Mouse (Mus musculus): ENCODE results near the gene Atxn2. TPM values are rescaled to one million over a fixed set of nuclear protein-coding genes. Genes with fewer than 3 reads are reported as not detected.

The Atxn2 gene
- polyA plus RNA-seq, 1 experiment = 62.9 TPM

DNA sequence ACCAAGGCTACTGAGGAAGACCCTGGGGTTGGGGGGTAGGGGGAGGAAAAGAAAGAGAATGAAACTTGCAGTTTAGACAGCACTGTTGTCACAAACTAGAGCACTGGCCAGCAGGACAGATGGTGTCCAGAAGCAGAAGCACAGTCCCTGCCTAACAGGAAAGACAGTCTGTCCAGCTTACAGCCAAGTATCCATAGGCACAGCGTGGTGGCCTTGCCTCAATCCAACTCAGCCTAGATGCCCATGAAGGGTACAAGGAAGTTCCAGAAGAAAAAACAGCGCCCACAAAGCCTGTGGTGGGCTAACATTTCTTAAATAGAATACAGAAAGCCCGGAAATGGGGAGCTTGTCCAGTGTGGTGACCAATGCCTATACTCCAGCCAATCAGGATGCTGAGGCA lies 114.5 kb downstream of the Atxn2 start:
- no peak overlapping the region for H3K27ac ChIP-seq (ENCODE audit: insufficient read depth, low read depth, low read length)
- H3K4me3 ChIP-seq (ENCODE audit: insufficient read depth, low read length) = no peak overlapping the region
- peaks cover 45% of the 10 kb centered on the region for H3K4me1 ChIP-seq (ENCODE audit: control insufficient read depth, insufficient read depth, low read length)
- TF ChIP-seq POLR2A (IDR thresholded peaks at IDR 0.05; ENCODE audit: borderline replicate concordance, low read depth, low read length) (no peak), CTCF (IDR thresholded peaks at IDR 0.05; ENCODE audit: low read depth, low read length) (no peak)

GRCm38 (mm10) chr5:121827876-121828275 lies 116.7 kb downstream of the Atxn2 start:
- H3K27ac ChIP-seq (ENCODE audit: insufficient read depth, low read depth, low read length) = no peak overlapping the region
- H3K4me3 ChIP-seq (ENCODE audit: insufficient read depth, low read length) = no peak overlapping the region
- H3K4me1 ChIP-seq (ENCODE audit: control insufficient read depth, insufficient read depth, low read length) = peaks cover 62% of the 10 kb centered on the region
- TF ChIP-seq POLR2A (IDR thresholded peaks at IDR 0.05; ENCODE audit: borderline replicate concordance, low read depth, low read length) = no peak
- TF ChIP-seq CTCF (IDR thresholded peaks at IDR 0.05; ENCODE audit: low read depth, low read length) = no peak

DNA sequence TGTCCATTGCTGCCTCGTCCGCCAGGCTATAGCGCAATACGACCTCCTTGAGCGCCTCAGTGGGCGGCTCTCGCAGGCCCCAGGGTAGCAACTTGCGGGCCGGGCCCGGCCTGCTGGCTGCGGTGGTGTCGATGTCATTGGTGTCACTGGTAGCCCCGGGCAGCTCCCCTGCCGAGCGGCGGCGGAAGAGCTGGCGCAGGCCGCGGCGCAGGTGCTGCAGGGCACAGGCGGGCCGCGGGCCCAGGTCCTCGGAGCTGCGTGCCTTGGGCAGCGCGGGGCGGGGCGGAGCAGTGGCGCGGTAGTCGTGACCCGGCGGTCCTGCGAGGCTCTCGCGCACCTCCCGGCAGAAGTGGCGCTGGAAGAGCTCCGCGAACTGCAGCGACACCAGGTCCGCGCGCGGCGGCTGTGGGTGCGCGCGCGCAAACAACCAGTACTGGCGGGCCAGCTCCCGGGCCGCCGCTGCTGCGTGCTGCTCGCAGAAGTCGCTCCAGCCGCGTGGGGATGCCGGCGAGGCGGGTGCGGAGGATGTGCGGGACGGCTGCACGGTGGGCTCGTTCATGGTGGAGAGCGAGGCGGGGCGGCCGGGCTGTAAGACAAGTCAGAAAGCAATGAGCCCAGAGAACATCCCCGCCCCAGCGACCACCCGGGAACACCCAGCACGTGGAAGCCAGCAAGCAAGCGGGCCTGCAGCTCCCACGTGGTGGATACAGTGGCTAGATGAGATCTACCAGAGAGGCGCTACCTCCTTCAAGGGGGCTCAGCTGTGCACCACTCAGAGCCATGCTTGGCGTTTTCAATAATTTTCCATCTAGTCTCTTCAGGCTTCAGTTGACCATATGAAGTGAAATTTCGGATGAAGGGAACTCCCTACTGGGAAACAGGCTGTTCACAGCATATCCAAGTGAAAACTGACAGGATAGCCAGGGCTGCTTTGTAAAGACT lies 117.6 kb downstream of the Atxn2 start:
- no peak for TF ChIP-seq POLR2A (IDR thresholded peaks at IDR 0.05; ENCODE audit: borderline replicate concordance, low read depth, low read length)
- TF ChIP-seq CTCF (IDR thresholded peaks at IDR 0.05; ENCODE audit: low read depth, low read length) = no peak
- Histone ChIP-seq H3K27ac (ENCODE audit: insufficient read depth, low read depth, low read length) (no peak overlapping the region), H3K4me1 (ENCODE audit: control insufficient read depth, insufficient read depth, low read length) (peaks cover 59% of the 10 kb centered on the region), H3K4me3 (ENCODE audit: insufficient read depth, low read length) (no peak overlapping the region)

DNA sequence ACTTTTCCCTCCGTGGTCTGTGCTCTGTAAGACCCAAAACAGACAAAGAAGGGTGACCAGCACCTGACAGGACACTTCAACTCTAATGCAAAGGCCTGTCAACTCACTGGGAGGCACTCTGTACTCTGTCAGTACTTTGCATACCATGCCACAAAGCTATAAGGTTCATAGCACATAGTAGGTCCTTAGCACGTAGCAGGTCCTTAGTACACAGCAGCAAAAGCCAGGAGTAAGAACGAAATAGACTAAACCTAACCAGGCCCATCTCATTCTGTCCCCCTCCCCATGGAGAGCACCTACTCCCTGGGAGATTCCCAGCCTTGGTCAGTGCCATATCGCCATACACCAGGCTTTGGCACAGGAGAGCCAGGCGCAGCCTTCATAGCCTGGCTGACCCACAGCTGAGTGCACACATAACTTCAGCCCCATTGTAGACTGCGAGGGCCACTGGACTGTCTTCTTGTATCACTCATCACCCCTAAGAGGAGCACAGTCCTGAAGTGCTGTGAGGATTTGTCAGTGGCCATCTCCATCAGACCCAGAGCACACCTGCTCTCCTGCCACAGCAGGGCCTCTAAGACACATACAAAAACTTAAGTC lies 120.0 kb downstream of the Atxn2 start:
- peaks cover 39% of the 10 kb centered on the region for H3K4me1 ChIP-seq (ENCODE audit: control insufficient read depth, insufficient read depth, low read length)
- no peak overlapping the region for H3K4me3 ChIP-seq (ENCODE audit: insufficient read depth, low read length)
- no peak for TF ChIP-seq POLR2A (IDR thresholded peaks at IDR 0.05; ENCODE audit: borderline replicate concordance, low read depth, low read length)
- no peak for TF ChIP-seq CTCF (IDR thresholded peaks at IDR 0.05; ENCODE audit: low read depth, low read length)
- no peak overlapping the region for H3K27ac ChIP-seq (ENCODE audit: insufficient read depth, low read depth, low read length)

DNA sequence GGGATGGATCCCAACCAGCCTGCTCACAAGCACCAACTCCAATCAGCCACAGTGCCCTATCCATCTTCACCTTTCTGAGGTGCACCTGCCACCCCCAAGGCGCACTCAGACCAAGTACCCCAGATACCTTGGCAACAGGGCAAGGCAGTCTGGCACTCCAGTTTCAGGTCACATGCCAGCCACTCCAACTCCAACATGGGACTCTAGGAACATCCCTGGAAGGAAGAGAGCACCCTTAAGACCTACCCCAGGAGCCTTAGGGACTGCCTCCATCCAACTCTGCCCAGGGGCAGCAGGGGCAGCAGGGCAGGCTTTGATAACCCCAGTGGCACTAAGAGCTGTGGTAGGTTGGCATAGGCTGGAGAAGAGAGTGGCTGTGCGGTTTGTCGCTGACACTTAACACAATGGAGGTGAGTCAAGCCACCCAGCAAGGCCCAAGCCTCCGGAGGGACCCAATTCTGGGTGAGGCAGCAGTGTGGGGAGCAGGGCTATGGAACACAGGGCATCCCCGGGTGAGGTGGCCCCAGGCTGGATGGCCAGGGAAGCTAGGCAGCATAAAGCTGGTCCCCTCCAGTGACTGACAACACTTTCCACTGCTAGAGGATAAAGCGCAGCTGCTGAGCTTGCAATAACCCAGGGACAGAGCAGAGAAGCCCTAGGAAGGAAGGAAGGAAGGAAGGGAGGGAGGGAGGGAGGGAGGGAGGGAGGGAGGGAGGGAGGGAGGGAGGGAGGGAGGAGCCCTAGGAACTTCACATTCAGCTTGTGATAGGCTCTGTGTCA lies 121.4 kb downstream of the Atxn2 start:
- peak overlapping the region; percentile 82 for H3K4me3 ChIP-seq (ENCODE audit: insufficient read depth, low read length)
- TF ChIP-seq CTCF (IDR thresholded peaks at IDR 0.05; ENCODE audit: low read depth, low read length) (no peak), POLR2A (IDR thresholded peaks at IDR 0.05; ENCODE audit: borderline replicate concordance, low read depth, low read length) (no peak)
- H3K27ac ChIP-seq (ENCODE audit: insufficient read depth, low read depth, low read length) = peak overlapping the region; percentile 99
- peaks cover 34% of the 10 kb centered on the region for H3K4me1 ChIP-seq (ENCODE audit: control insufficient read depth, insufficient read depth, low read length)

GRCm38 (mm10) chr5:121833159-121833558 lies 122.0 kb downstream of the Atxn2 start:
- Histone ChIP-seq H3K27ac (ENCODE audit: insufficient read depth, low read depth, low read length) (peak overlapping the region; percentile 99), H3K4me1 (ENCODE audit: control insufficient read depth, insufficient read depth, low read length) (peaks cover 32% of the 10 kb centered on the region), H3K4me3 (ENCODE audit: insufficient read depth, low read length) (peak overlapping the region; percentile 82)
- TF ChIP-seq POLR2A (IDR thresholded peaks at IDR 0.05; ENCODE audit: borderline replicate concordance, low read depth, low read length) (0 out of 2 replicates have a peak, but pooled peaks have one; percentile 4), CTCF (IDR thresholded peaks at IDR 0.05; ENCODE audit: low read depth, low read length) (no peak)

GRCm38 (mm10) chr5:121833572-121834240 lies 122.6 kb downstream of the Atxn2 start:
- H3K4me3 ChIP-seq (ENCODE audit: insufficient read depth, low read length) = peak overlapping the region; percentile 82
- H3K4me1 ChIP-seq (ENCODE audit: control insufficient read depth, insufficient read depth, low read length) = peaks cover 32% of the 10 kb centered on the region
- TF ChIP-seq CTCF (IDR thresholded peaks at IDR 0.05; ENCODE audit: low read depth, low read length) (no peak), POLR2A (IDR thresholded peaks at IDR 0.05; ENCODE audit: borderline replicate concordance, low read depth, low read length) (no peak)
- H3K27ac ChIP-seq (ENCODE audit: insufficient read depth, low read depth, low read length) = peak overlapping the region; percentile 99

DNA sequence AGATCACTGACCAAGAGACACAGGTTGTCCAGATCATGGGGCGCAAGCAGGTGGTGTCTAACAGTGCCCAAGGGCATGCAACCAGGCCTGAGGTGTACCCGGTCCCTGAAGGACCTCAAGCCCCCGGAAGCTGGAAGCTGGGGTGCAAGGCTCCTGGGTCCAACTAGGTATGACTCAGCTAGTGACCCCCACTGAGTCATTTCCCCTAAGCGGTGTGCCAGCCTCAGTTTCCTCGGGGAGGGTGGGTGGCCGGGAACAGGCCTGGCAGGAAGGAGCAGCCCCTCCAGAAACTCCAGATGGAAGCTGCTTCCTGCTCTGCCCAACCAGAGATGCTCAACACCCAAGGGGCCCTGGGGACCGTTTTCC lies 123.1 kb downstream of the Atxn2 start:
- TF ChIP-seq POLR2A (IDR thresholded peaks at IDR 0.05; ENCODE audit: borderline replicate concordance, low read depth, low read length) (no peak), CTCF (IDR thresholded peaks at IDR 0.05; ENCODE audit: low read depth, low read length) (no peak)
- Histone ChIP-seq H3K4me1 (ENCODE audit: control insufficient read depth, insufficient read depth, low read length) (peaks cover 35% of the 10 kb centered on the region), H3K27ac (ENCODE audit: insufficient read depth, low read depth, low read length) (peak overlapping the region; percentile 99), H3K4me3 (ENCODE audit: insufficient read depth, low read length) (peak overlapping the region; percentile 82)
